Mouse (Mus musculus): Measurements from ENCODE around the gene Golm1.

DNA sequence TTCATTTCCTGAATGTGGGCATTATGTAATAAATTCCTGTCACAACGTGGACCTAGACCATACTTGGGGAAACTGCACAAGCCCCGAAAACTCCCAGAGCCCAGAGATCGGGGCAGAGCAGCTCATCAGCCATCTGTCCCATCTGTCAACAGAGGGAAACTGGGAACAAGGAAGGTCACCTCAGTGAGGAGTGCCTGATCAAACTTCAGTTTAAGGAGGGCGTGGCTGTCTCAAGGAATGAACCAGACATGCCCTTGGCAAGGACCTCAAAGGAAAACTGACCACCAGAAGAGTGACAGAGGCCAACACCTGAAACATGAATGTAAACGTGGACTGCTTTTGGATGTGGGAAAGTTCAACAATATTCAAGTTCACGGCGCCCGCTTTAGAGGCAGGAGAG is 14.2 kb downstream of the Golm1 start:
- TF ChIP-seq CTCF (IDR thresholded peaks at IDR 0.05; ENCODE audit: control insufficient read depth, insufficient read depth, insufficient replicate concordance, low read depth, low read length): no peak
- no peak for TF ChIP-seq POLR2A (IDR thresholded peaks at IDR 0.05; ENCODE audit: control insufficient read depth, low read depth, low read length)
